Mouse (Mus musculus) neural tube, embryonic 15.5 days (tissue): ENCODE measurements around the gene Tchhl1. TPM values are rescaled to one million over a fixed set of nuclear protein-coding genes. Genes with fewer than 3 reads are reported as not detected.

Experiments used
- ATAC-seq: fragments of 200-750 bp; cut with Nextera tagmentation; 2 replicates; pipeline ENCODE4 v1.8.0; 2017; ENCODE audit warnings: mild to moderate bottlenecking, moderate TSS enrichment, moderate library complexity; ENCODE audit not compliant: low FRiP score
- H3K27ac ChIP-seq: fragments of 300-500 bp; sonication (generic); replicated peaks from 2 replicates; pipeline ENCODE4 v1.5.1; 2015; ENCODE audit warnings: mild to moderate bottlenecking, inconsistent platforms
- H3K27me3 ChIP-seq: fragments of 300-500 bp; sonication (generic); replicated peaks from 2 replicates; pipeline ENCODE4 v1.6.1; 2015; ENCODE audit warnings: inconsistent platforms
- H3K36me3 ChIP-seq: fragments of 300-500 bp; sonication (generic); 2 replicates; pipeline ENCODE4 v1.6.1; 2015; ENCODE audit warnings: inconsistent platforms
- H3K4me1 ChIP-seq: fragments of 300-500 bp; sonication (generic); 2 replicates; pipeline ENCODE4 v1.6.1; 2015; ENCODE audit warnings: inconsistent platforms
- H3K4me2 ChIP-seq: fragments of 300-500 bp; sonication (generic); 2 replicates; pipeline ENCODE4 v1.6.1; 2015; ENCODE audit warnings: inconsistent platforms, mild to moderate bottlenecking, moderate library complexity
- H3K4me3 ChIP-seq: fragments of 300-500 bp; sonication (generic); replicated peaks from 2 replicates; pipeline ENCODE4 v1.5.1; 2015; ENCODE audit warnings: mild to moderate bottlenecking, inconsistent platforms
- H3K9ac ChIP-seq: fragments of 300-500 bp; sonication (generic); replicated peaks from 2 replicates; pipeline ENCODE4 v1.6.1; 2015; ENCODE audit warnings: mild to moderate bottlenecking, inconsistent platforms
- H3K9me3 ChIP-seq: fragments of 300-500 bp; sonication (generic); replicated peaks from 2 replicates; pipeline ENCODE4 v1.6.1; 2016; ENCODE audit warnings: inconsistent platforms
- WGBS: fragments of 180-500 bp; shearing (Covaris S2); methylation state at CpG from one replicate; pipeline ENCODE4 v1.1.7; 2015; ENCODE audit warnings: mixed read lengths; 5-methylcytosine and 5-hydroxymethylcytosine counted together
- polyA plus RNA-seq: library from polyadenylated mRNA; unstranded; fragments of >200 nt; fragmentation: Nextera tagmentation; extraction: Ambion mirVana; gene quantifications from 2 replicates; pipeline ENCODE4 v1.2.1, GENCODE M21; 2015

Tchhl1 gene
- polyA plus RNA-seq, 1 experiment from 2014 or later = not detected

DNA sequence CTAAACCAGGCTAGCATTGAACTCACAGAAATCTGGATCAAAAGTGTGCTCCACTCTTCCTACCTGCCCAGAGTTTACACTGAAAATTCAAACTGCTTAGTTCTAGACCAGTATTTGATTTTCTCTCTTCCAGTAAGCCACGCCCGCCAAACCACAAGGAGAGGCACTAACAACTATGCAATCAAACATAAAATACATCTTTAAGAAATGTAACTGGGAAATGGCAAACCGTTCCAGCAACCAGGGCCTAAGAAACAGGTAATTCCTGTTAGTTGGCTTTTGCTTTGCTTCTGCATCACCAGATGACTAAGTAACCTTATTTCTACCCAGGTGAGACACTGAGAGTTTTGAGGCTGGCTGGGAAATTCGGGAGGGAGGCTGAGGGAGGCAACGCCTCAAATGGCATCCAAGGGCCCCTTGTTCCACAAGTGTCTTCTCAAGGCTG is 38.3 kb downstream of the Tchhl1 start:
- H3K4me1 ChIP-seq = no peaks in the 10 kb centered on the region
- no peaks in the 10 kb centered on the region for H3K27me3 ChIP-seq
- H3K9ac ChIP-seq = no peak overlapping the region
- H3K36me3 ChIP-seq = no peaks in the 10 kb centered on the region
- 0 out of 2 replicates have a peak, but pooled peaks cover 5% of the 10 kb centered on the region for H3K9me3 ChIP-seq
- no peak for ATAC-seq
- no peak overlapping the region for H3K4me3 ChIP-seq
- 81% methylated on average over 5 of the region's 5 CpGs for WGBS
- no peak overlapping the region for H3K4me2 ChIP-seq
- no peak overlapping the region for H3K27ac ChIP-seq

DNA sequence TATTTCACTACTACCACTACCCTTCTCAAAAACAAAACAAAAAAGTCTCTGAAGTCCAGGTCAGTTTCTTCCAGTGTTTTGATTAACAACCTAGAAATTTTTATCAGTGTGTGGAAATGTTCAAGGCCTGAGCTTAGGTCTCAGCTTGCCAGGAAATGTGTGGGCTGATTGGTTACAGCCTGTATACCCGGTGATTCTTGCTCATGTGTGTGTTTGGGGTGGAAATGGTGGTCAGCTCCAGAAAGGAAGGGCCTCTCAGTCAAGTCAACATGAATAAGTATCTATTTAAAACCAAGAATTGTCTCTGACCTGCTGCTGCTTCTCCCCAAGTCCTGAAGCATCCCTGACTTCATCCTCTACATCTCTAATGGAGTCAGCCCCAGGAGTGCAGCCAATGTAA is 40.7 kb downstream of the Tchhl1 start:
- Histone ChIP-seq H3K27me3 (no peaks in the 10 kb centered on the region), H3K4me3 (no peak overlapping the region), H3K4me2 (no peak overlapping the region), H3K9me3 (no peaks in the 10 kb centered on the region), H3K9ac (no peak overlapping the region), H3K36me3 (no peaks in the 10 kb centered on the region), H3K4me1 (no peaks in the 10 kb centered on the region), H3K27ac (no peak overlapping the region)
- ATAC-seq = no peak
- whole genome bisulfite sequencing = 86% methylated on average over 1 of the region's 1 CpGs

DNA sequence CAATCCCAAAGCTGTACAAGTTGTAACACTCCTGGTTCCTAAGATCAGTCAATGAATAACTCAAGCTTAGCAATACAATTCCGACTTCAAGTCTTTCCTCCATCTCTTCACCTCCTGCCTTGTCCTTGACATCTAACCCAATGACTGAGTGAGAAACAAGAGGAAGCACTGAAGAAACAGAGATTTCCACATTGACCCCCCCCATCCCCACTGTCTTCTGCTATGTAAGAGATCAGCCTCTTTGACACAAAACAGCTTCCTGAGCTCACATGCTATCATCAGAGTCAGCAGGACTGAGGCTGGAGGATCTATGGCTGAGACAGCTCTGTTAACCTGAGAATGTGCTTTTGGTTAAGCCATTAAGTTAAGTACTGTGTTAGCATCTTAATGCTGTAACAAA is 42.5 kb downstream of the Tchhl1 start:
- Histone ChIP-seq H3K4me1 (no peaks in the 10 kb centered on the region), H3K9ac (no peak overlapping the region), H3K4me3 (no peak overlapping the region), H3K27ac (no peak overlapping the region), H3K27me3 (no peaks in the 10 kb centered on the region), H3K4me2 (no peak overlapping the region), H3K9me3 (no peaks in the 10 kb centered on the region), H3K36me3 (no peaks in the 10 kb centered on the region)
- ATAC-seq = no peak
- WGBS = 79% methylated on average over 1 of the region's 1 CpGs

DNA sequence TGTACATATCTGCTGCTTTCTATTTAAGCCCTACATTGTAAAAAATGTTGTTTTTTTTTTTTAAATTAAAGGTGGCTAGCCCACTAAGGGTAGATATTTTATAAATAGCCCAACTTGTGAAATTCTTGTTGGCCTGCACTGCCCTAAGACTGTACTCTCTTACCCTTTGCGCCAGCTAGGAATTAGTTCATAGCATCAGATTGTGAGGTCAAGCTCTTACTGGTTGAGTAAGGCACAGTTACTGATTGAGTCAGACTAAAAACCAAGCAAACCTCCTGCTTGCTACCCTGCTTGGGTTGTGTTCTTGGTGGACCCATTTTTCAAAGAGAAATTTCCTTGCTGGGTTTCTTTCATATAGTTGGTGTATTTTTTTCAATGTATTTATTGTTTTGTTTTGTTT is 43.2 kb downstream of the Tchhl1 start:
- no peaks in the 10 kb centered on the region for H3K9me3 ChIP-seq
- no peak overlapping the region for H3K9ac ChIP-seq
- H3K27ac ChIP-seq = no peak overlapping the region
- no peak for ATAC-seq
- H3K4me2 ChIP-seq = no peak overlapping the region
- no peak overlapping the region for H3K4me3 ChIP-seq
- no peaks in the 10 kb centered on the region for H3K27me3 ChIP-seq
- no peaks in the 10 kb centered on the region for H3K4me1 ChIP-seq
- H3K36me3 ChIP-seq = no peaks in the 10 kb centered on the region
- 100% methylated on average over 1 of the region's 1 CpGs for WGBS

DNA sequence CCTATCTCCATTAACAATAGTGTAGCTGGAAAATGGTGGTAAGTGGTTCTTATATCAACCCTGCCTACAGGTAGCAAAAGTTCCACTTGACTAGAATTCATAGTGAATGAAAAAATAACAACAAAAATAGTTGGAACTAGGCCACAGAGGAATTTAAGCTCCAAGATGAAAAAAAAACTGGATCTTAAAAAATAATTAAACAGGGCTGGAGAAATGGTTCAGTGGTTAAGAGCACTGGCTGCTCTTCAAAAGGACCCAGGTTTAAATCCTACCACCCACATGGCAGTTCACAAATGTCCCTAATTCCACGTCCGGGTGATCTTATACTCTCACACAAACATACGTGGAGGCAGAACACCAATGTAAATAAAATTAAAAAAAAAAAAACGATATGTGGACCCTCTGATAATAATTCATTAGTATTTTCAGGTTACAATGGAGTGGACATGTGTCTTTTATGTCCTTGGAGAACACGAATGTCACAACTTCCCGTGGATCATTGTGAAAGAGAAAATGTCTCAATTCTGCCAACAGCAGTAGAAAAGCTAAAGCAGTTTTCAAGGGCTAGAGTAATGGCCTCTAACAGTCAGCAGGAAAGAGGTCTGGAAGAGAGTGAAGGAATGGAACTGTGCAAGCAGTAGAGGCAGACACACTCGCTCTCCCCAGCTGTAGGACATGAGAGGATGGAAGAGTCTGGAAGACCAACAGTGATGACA is 44.0 kb downstream of the Tchhl1 start:
- Histone ChIP-seq H3K9me3 (no peaks in the 10 kb centered on the region), H3K27ac (no peak overlapping the region), H3K9ac (no peak overlapping the region), H3K4me2 (no peak overlapping the region), H3K27me3 (no peaks in the 10 kb centered on the region), H3K4me1 (no peaks in the 10 kb centered on the region), H3K36me3 (no peaks in the 10 kb centered on the region), H3K4me3 (no peak overlapping the region)
- ATAC-seq = no peak
- 83% methylated on average over 7 of the region's 7 CpGs for WGBS

DNA sequence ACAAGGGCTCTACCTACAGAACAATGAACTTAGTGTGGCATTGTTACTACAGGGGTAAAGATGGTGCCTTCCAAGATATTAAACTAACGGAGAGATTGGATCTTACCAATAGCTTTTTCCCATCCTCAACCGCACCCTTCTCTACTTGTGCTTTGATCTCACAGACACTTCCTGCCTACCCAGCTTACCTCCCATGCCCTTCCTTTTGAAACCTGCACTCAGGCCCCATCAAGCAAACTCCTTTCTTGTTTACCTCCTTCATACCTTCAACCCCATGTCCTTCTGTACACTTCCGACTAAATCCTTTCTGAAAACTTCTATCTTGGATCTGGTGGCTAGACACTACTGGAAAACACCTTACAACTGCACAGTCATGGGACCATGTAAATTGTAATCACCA is 46.1 kb downstream of the Tchhl1 start:
- no peak for ATAC-seq
- Histone ChIP-seq H3K9me3 (no peaks in the 10 kb centered on the region), H3K27ac (no peak overlapping the region), H3K27me3 (no peaks in the 10 kb centered on the region), H3K4me3 (no peak overlapping the region), H3K4me2 (no peak overlapping the region), H3K4me1 (no peaks in the 10 kb centered on the region), H3K9ac (no peak overlapping the region), H3K36me3 (no peaks in the 10 kb centered on the region)
- WGBS = 95% methylated on average over 3 of the region's 3 CpGs

DNA sequence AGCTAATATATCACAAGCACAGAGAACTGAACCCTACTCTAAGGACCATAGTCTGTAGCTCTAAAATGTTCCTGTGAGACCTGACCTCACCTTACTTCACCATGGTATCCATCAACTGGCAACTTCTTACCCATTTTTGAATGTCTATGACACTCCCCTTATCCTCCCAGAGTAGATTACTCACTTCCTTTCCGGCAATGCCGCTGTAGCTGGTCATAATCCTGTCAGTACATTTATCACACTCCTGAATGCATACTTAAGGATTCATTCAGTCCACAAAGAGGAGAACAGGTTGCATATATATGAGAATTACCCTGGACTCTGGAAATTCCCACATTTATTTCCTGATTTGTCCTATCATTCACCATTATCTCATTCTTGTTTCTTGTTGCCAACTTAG is 48.8 kb downstream of the Tchhl1 start:
- 63% methylated on average over 2 of the region's 2 CpGs for WGBS
- 0 out of 2 replicates have a peak, but pooled peaks cover 4% of the 10 kb centered on the region for H3K27me3 ChIP-seq
- H3K27ac ChIP-seq = no peak overlapping the region
- no peak for ATAC-seq
- peaks cover 10% of the 10 kb centered on the region for H3K4me1 ChIP-seq
- no peak overlapping the region for H3K9ac ChIP-seq
- H3K4me3 ChIP-seq = no peak overlapping the region
- H3K4me2 ChIP-seq = no peak overlapping the region
- no peaks in the 10 kb centered on the region for H3K36me3 ChIP-seq
- H3K9me3 ChIP-seq = no peaks in the 10 kb centered on the region

DNA sequence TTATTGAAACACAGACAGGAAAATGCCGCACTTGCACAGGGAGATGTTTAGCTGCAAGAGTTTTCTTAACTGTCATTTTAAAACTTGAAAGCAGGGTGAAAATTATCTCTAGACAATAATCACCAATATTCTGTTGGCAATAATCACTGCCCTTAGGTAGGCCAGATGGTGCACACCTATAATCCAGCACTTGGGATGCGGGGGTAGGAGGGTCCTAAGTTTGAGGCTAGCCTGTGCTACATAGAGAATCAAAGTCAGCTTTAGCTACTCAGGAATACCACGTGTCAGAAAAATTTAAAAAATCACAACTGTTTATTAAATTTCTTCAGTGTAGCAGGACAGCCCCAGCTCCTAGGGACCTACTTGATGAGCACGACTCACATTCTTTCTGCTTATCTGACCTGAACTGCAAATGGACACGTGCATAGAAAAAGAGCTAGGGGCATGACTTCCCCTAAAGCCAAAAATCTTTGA is 51.3 kb downstream of the Tchhl1 start:
- peak overlapping the region; percentile 67 for H3K4me2 ChIP-seq
- no peaks in the 10 kb centered on the region for H3K9me3 ChIP-seq
- no peak overlapping the region for H3K9ac ChIP-seq
- H3K27me3 ChIP-seq = 0 out of 2 replicates have a peak, but pooled peaks cover 4% of the 10 kb centered on the region
- peak overlapping the region; percentile 47; the same call in 1 of the 2 replicates for H3K4me3 ChIP-seq
- WGBS = 59% methylated on average over 5 of the region's 5 CpGs
- H3K27ac ChIP-seq = no peak overlapping the region
- ATAC-seq = no peak
- H3K36me3 ChIP-seq = no peaks in the 10 kb centered on the region
- peaks cover 10% of the 10 kb centered on the region for H3K4me1 ChIP-seq

DNA sequence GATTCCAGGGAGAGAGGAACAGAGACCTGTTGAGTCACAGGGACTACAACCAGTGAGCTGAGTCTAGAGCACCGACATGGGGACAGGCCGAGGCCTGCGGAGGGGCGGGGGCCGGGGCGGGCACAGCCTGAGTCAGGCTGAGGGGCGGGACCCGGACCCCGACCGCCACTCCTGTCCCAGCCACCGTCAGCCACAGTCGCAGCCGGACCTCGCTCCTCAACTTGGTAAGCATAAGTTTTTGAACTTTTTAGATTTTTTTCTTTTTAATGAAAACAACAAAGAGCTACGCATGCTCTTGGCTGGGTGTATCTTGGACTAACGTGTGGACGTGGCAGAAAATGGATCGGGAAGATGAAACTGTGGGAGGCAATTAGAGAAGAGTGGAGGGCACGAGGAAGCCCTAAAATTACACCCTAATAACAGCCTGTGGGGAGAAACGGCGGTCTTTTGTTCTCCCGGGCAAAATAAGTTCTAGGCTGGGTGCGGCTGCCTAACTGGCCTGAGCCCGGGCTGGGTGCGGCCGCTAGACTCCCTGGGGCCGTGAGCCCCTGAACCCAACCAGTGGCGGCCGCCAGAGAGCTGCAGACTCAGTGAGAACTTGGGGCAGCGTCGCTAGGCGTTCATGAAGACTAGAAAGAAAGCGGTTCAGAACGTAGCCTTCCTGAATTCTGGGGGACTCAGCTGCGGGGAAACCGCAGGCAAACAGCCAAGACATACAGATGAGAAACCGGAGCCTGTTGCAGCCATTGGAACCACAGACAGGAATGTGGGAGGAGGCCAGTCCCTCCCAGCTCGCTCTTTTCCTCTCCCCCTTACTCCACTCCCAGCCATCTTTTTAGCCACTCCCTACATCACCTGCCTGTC is 52.0 kb downstream of the Tchhl1 start, which contains the start of gene S100a11:
TSS of gene S100a11 (plus strand) at position 159 of the 864 bp plus-strand sequence.
- H3K27ac ChIP-seq = peak within 1 kb of the TSS; percentile 45
- peak; percentile 76; the same call in 1 of the 2 replicates for ATAC-seq
- H3K4me3 ChIP-seq = peak within 1 kb of the TSS; percentile 47
- peak within 1 kb of the TSS; percentile 67 for H3K4me2 ChIP-seq
- H3K9me3 ChIP-seq = no peaks in the 10 kb centered on the region
- H3K27me3 ChIP-seq = 0 out of 2 replicates have a peak, but pooled peaks cover 4% of the 10 kb centered on the region
- under 1% methylated on average over 38 of the region's 38 CpGs for WGBS
- peak within 1 kb of the TSS; percentile 31 for H3K9ac ChIP-seq
- peaks cover 10% of the 10 kb centered on the region for H3K4me1 ChIP-seq
- no peaks in the 10 kb centered on the region for H3K36me3 ChIP-seq
